In the genomic region with DNA sequence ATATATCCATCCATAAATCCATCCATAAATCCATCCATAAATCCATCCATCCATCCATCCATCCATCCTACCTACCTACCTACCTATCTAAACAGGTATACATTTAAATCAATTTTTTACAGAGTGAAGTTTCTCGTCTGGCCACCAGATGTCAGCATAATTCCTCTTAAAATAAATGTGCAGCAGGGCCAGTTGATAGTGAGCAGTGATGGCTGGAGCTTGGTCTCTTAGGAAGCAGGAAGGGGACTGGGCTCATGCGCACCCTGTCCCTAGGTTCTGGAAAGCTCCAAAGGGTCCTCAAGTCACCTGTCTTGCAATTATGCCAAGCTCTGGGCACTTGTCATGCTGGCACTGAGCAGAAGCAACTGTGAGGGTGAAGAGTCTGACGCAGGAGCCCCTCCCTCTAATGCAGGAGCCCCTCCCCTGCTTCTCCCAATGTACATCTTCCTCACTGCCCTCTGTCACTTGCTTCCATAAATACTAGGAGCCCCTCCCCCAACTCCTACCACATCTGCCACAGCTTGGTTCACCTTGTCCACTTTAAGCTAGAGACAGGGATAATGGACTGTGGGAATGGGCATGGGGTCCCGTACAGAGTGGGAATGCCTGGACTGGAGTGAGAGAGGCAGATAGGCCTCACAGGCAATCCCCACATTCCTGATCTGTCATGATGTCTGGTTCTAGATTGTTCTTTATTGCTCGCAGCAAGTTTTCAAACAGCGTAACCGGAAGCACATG, we compare ENCODE assay signal across 10 mouse cellular contexts.
DNase-seq lines count a peak whose midpoint lies in the region; ATAC-seq and TF ChIP-seq lines count a peak whose summit lies in the region.
"Had no signal": no experiment of that assay in that cellular context is flagged by ENCODE, and none has a peak within 500 bp of the region (broad histone marks: within the 10 kb centered on the region; RNA-seq: fewer than 3 reads in every experiment).

No protein-coding gene starts in this region.

- H3K27me3 ChIP-seq in neural tube, embryonic 11.5 days (ENCODE audit: control insufficient read depth, insufficient read depth, low read length), result no peaks in the 10 kb centered on the region
- H3K27me3 ChIP-seq: embryonic facial prominence, embryonic 12.5 days; liver, embryonic 15.5 days had no signal

- WGBS in neural tube, embryonic 11.5 days, result 69% methylated on average over 7 of the region's 7 CpGs

- no peak overlapping the region for H3K4me2 ChIP-seq in neural tube, embryonic 11.5 days (ENCODE audit: low read depth)
- H3K4me2 ChIP-seq: embryonic facial prominence, embryonic 12.5 days; liver, embryonic 15.5 days had no signal

- DNase-seq in left cerebral cortex, adult 2 months (ENCODE audit: extremely low spot score in 1 of 2, low spot score in 2 of 2), result peak; percentile 37 to 52
- DNase-seq in left cerebral cortex, postnatal 4 days, result no peak
- peak; percentile 48 for DNase-seq in Muller cell, postnatal 12 days (ENCODE audit: inconsistent ontology term)
- peak; percentile 30 to 60 for DNase-seq in cerebellum, postnatal 25 days
- peak; percentile 25 for DNase-seq in heart, postnatal 4 days
- peak; percentile 71 for DNase-seq in layer of hippocampus, adult 9-10 months (ENCODE audit: low spot score)
- peak; percentile 63 for DNase-seq in neural tube, embryonic 11.5 days (ENCODE audit: low spot score)
- DNase-seq in ovary, postnatal 10 days (ENCODE audit: low spot score), result no peak

- intact Hi-C loops in left cerebral cortex, adult 2 months (cut with DNase I), result loop anchor here (1.0 to 2.0 kb wide), 3 partner anchors 607 to 722 kb away; no protein-coding TSS in a partner anchor
- intact Hi-C loops in left cerebral cortex, postnatal 4 days (cut with DNase I), result loop anchor here (5.0 kb wide), 2 partner anchors 670 to 715 kb away; partner anchors contain the start of gene Tubgcp3

- no peak overlapping the region for H3K27ac ChIP-seq in left cerebral cortex, adult 2 months
- no peak overlapping the region for H3K27ac ChIP-seq in neural tube, embryonic 11.5 days (ENCODE audit: low read depth, low read length)
- H3K27ac ChIP-seq: embryonic facial prominence, embryonic 12.5 days; liver, embryonic 15.5 days had no signal

- H3K4me1 ChIP-seq in neural tube, embryonic 11.5 days (ENCODE audit: control insufficient read depth, insufficient read depth, low read length), result no peaks in the 10 kb centered on the region
- H3K4me1 ChIP-seq: embryonic facial prominence, embryonic 12.5 days; liver, embryonic 15.5 days had no signal

- H3K9ac ChIP-seq in neural tube, embryonic 11.5 days (ENCODE audit: low read length), result no peak overlapping the region
- H3K9ac ChIP-seq: embryonic facial prominence, embryonic 12.5 days; liver, embryonic 15.5 days had no signal

- H3K4me3 ChIP-seq in left cerebral cortex, adult 2 months, result no peak overlapping the region
- H3K4me3 ChIP-seq in neural tube, embryonic 11.5 days (ENCODE audit: low read depth, low read length), result no peak overlapping the region
- H3K4me3 ChIP-seq: embryonic facial prominence, embryonic 12.5 days; liver, embryonic 15.5 days had no signal

- no peaks in the 10 kb centered on the region for H3K36me3 ChIP-seq in neural tube, embryonic 11.5 days (ENCODE audit: control insufficient read depth, insufficient read depth, low read length)
- H3K36me3 ChIP-seq: embryonic facial prominence, embryonic 12.5 days; liver, embryonic 15.5 days had no signal

- TF ChIP-seq CTCF in left cerebral cortex, adult 2 months (IDR thresholded peaks at IDR 0.05), result peak; percentile 70

- ATAC-seq in neural tube, embryonic 11.5 days (ENCODE audit: insufficient read depth, low FRiP score, low TSS enrichment), result no peak

- no peaks in the 10 kb centered on the region for H3K9me3 ChIP-seq in neural tube, embryonic 11.5 days (ENCODE audit: control insufficient read depth, low read length)
- H3K9me3 ChIP-seq: embryonic facial prominence, embryonic 12.5 days; liver, embryonic 15.5 days had no signal

Comparison
In these comparisons a context has a peak if more than half of its experiments do, and no peak if none do; other contexts are left out.
1. DNase-seq: peak in left cerebral cortex, adult 2 months (2 of 2), Muller cell, postnatal 12 days (single experiment), cerebellum, postnatal 25 days (2 of 2), heart, postnatal 4 days (single experiment), layer of hippocampus, adult 9-10 months (single experiment) and neural tube, embryonic 11.5 days (single experiment); none in left cerebral cortex, postnatal 4 days (single experiment) and ovary, postnatal 10 days (single experiment).